Mouse (Mus musculus): ENCODE measurements around the gene Tmem140. TPM values are rescaled to one million over a fixed set of nuclear protein-coding genes. Genes with fewer than 3 reads are reported as not detected.

The Tmem140 gene
- 1 to 10 TPM; 2.3 to 2.9 TPM for total RNA-seq (2021)
- long read RNA-seq, experiment 1, partial matches to known transcripts, result 0 of 1 reads
- long read RNA-seq, experiment 1, other reads (novel, unspliced or antisense), result 0 of 1 reads
- long read RNA-seq, experiment 2, partial matches to known transcripts, result 0 of 2 reads
- long read RNA-seq, experiment 2, other reads (novel, unspliced or antisense), result 0 of 2 reads

DNA sequence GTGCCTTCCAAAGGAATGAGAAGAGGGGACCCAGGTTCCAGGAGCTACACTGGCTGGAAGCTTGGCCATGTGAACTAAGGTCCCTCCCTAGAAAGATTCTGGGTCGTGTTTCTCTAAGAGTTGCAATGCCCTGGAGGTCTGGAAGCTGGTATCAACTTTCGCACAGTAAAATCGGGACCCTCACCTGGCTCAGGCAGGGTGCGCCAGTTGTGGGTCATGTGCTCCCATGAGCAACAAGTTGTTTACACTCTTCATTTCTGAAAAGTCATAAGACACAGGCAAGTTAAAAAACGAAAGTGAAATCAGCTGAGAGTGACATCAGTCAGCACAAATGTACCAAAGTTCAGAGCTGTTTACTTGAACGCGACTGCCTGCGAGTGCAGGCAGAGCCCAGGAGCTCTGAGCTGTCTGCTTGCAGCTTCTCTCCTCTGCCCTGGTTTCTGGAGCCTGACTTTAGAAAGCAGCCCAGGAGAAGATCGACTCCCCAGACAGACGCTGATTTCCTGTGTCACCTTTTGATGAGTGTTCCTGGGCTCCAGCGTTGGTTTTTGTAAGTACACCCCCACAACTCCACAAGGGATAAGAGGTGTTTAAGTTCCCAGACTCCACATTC is at the start of gene Tmem140:
TSS of gene Tmem140 (plus strand) at position 356 of the 613 bp plus-strand sequence.
- peak within 1 kb of the TSS; percentile 43 for H3K4me3 ChIP-seq
- TF ChIP-seq CTCF (conservative IDR thresholded peaks at IDR 0.05), result no peak
- peak within 1 kb of the TSS; percentile 77 for H3K27ac ChIP-seq
- no peak for DNase-seq (ENCODE audit: low spot score in 2 of 2)

DNA sequence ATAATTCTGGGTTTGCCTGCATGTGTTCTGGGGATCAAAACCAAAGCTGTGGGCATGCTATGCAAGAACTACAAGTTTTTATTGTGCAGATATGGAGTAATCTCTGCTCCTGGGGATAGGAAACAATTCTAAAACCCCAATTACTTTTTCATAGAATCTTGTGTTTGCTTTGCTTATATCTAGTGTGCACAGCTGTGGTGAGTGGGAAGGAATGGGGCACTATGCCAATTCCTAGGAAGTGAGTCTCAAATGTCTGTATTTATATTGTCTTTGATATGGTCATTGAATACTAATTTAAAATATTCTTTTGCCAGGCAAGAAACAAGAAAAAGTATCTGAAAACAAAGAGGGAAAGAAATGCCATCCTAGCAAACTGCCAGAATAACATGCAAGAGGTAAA is 38.5 kb upstream of the Tmem140 start:
- peak in 1 of 2 experiments; percentile 40 for DNase-seq (ENCODE audit: low spot score in 2 of 2)
- Histone ChIP-seq H3K27ac (no peak overlapping the region), H3K4me3 (no peak overlapping the region)
- TF ChIP-seq CTCF (conservative IDR thresholded peaks at IDR 0.05), result no peak

DNA sequence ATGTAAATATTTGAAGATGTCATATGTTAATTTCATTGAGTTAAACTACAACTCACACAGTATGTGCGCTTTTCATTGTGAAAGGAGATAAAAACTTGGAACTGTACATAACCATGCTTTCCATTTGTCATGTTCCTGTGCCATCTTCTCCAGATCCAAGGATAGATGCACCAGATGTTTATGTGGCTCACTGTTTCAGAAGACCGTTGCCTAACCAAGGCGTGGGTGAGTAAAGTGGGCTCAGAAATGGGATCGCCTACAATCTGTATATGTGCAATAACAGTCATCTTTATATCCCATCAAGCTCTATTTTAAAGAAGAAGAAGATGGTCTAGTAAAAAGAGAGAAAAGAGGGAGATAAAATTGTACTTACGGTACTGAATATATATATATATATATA is 30.6 kb upstream of the Tmem140 start:
- H3K4me3 ChIP-seq, result no peak overlapping the region
- peak in 1 of 2 experiments; percentile 3 for DNase-seq (ENCODE audit: low spot score in 2 of 2)
- no peak overlapping the region for H3K27ac ChIP-seq
- no peak for TF ChIP-seq CTCF (conservative IDR thresholded peaks at IDR 0.05)

- Histone ChIP-seq H3K27ac (no peak overlapping the region), H3K4me3 (no peak overlapping the region)
- TF ChIP-seq CTCF (conservative IDR thresholded peaks at IDR 0.05), result no peak
- no peak for DNase-seq (ENCODE audit: low spot score in 2 of 2)
Measured at GRCm38 (mm10) chr6:34861546-34862053, 1.3 kb upstream of the Tmem140 start.

- Histone ChIP-seq H3K4me3 (peak overlapping the region; percentile 43), H3K27ac (peak overlapping the region; percentile 77)
- DNase-seq (ENCODE audit: low spot score in 2 of 2), result no peak
- TF ChIP-seq CTCF (conservative IDR thresholded peaks at IDR 0.05), result no peak
Measured at GRCm38 (mm10) chr6:34862381-34862780, 565 bp upstream of the Tmem140 start.

DNA sequence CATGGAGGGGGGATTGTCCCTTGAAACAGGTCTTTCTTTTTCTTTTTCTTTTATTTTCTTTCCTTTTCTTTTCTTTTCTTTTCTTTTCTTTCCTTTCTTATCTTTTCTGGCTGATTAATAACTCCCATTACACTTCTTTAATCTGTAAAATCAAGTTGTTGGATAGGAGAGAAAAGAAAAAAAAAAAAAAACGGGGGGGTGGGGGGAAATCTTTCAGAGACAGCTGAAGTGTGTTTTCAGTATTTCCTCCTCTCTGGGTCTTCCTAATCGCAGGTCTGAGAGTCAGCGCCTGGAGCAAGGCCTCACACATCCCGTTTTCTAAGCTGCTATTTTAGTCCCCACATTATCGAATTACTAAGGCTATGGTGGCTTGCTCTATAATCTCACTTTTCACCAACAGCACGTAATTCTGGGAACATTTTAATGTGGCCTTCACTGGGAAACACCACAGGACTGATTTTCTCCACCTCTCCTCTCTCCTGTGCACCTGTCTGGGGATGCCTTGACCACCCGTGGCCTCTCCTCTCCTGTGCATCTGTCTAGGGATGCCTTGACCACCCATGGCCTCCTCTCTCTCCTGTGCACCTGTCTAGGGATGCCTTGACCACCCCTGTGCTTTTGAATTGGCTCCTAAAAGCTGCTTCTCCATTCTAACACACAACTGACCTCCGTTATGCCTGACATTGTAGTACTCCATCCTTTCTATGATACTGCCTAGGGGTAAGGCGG is 1.0 kb downstream of the Tmem140 start:
- Histone ChIP-seq H3K27ac (peak overlapping the region; percentile 77; the same call in 1 of the 2 replicates), H3K4me3 (no peak overlapping the region; the same call in 1 of the 2 replicates)
- DNase-seq (ENCODE audit: low spot score in 2 of 2), result no peak
- TF ChIP-seq CTCF (conservative IDR thresholded peaks at IDR 0.05), result no peak

- TF ChIP-seq CTCF (conservative IDR thresholded peaks at IDR 0.05), result no peak
- H3K4me3 ChIP-seq, result no peak overlapping the region
- no peak for DNase-seq (ENCODE audit: low spot score in 2 of 2)
- peak overlapping the region; percentile 66 for H3K27ac ChIP-seq
Measured at GRCm38 (mm10) chr6:34865213-34865612, 2.3 kb downstream of the Tmem140 start.

DNA sequence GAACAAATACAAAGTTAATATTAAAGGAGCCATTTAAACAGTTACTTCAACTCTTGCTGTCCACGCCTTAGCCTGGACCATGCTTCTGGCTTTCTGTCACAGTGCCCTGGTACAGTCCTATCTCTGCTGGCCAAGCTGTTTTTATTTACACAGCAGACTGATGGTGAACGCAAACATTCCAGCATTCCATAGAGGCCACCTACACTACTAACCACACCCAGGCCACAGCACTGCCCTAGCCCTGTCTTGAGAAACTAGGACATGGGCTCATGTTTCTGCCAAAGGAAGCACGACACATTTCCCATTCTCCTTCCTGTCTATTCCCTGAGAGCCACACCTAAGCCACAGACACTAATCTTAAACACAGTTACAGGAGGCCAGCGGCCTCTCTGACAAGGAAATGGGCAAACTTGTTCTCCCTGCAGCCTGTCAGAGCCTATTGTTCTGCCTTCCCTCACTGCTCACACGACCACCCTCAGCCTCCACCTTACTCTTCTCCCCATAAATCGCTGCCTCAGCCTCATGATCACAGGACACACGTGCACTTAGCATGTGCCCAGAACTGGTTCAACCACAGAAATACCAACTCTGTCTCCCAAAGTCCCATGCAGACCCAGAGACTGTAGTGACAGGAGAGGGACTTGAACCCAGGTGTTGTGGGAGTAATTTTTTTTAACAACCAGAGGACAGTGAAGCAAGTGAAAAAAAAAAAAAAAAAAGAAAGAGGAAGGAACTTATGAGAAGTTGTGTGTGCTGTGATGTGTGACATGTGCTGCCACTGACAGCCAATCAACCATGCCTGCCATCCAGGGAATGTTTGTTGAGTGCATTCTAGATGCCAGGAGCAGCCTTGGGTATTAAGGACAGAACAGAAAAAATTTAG is 3.0 kb downstream of the Tmem140 start:
- Histone ChIP-seq H3K4me3 (no peak overlapping the region), H3K27ac (peak overlapping the region; percentile 66)
- no peak for DNase-seq (ENCODE audit: low spot score in 2 of 2)
- TF ChIP-seq CTCF (conservative IDR thresholded peaks at IDR 0.05), result no peak

- Histone ChIP-seq H3K27ac (peak overlapping the region; percentile 1; the same call in 1 of the 2 replicates), H3K4me3 (no peak overlapping the region)
- DNase-seq (ENCODE audit: low spot score in 2 of 2), result no peak
- TF ChIP-seq CTCF (conservative IDR thresholded peaks at IDR 0.05), result no peak
Measured at GRCm38 (mm10) chr6:34866786-34867185, 3.8 kb downstream of the Tmem140 start.

GRCm38 (mm10) chr6:34867301-34867994 is 4.5 kb downstream of the Tmem140 start:
- no peak for DNase-seq (ENCODE audit: low spot score in 2 of 2)
- Histone ChIP-seq H3K27ac (peak overlapping the region; percentile 1; the same call in 1 of the 2 replicates), H3K4me3 (no peak overlapping the region)
- TF ChIP-seq CTCF (conservative IDR thresholded peaks at IDR 0.05), result no peak

DNA sequence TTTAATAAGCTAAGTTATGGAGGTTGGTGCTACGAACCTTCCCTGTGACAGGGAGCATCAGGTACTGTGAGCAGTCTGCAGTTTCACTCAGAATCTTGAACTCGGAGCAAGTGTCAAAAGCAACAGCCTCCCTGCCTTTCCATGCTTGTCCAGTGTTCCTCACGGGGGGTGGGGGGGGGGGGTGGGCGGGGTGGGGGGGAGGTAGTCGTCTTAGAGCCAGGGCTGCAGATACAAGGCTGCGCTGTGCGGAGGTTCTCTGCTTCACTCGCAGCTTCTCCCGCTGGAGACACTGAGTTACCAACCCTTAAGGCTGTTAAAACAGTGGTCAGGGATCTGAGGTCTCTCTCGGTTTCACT is 5.0 kb downstream of the Tmem140 start:
- Histone ChIP-seq H3K4me3 (no peak overlapping the region), H3K27ac (no peak overlapping the region)
- DNase-seq (ENCODE audit: low spot score in 2 of 2), result no peak
- TF ChIP-seq CTCF (conservative IDR thresholded peaks at IDR 0.05), result no peak

Measured in layer of hippocampus, adult 2 months (tissue).